Mouse (Mus musculus): ENCODE measurements at regions not wholly inside any gene's neighbourhood (a gene's known extent, or its start where the extent isn't known, plus 50 kb on each side); places are given as distances from the start of the nearest gene placed in this dataset.

- DNase-seq = no peak
These were observed 156.0 kb downstream of the Gm10260 start for GRCm38 (mm10) chr13:97604451-97604850.

GRCm38 (mm10) chr13:97601135-97601730, 159.2 kb downstream of the Gm10260 start:
- DNase-seq = no peak

GRCm38 (mm10) chr13:97600136-97600535, 160.3 kb downstream of the Gm10260 start:
- no peak for DNase-seq

- no peak for DNase-seq
These were observed 161.7 kb downstream of the Gm10260 start for GRCm38 (mm10) chr13:97598507-97599431.

- DNase-seq = no peak
These were observed 165.6 kb downstream of the Gm10260 start for GRCm38 (mm10) chr13:97594851-97595250.

GRCm38 (mm10) chr13:97589626-97590025, 170.8 kb downstream of the Gm10260 start:
- no peak for DNase-seq

- no peak for DNase-seq
These were observed 172.3 kb downstream of the Gm10260 start for GRCm38 (mm10) chr13:97588085-97588484.

GRCm38 (mm10) chr13:97587088-97587487, 173.3 kb downstream of the Gm10260 start:
- no peak for DNase-seq

- no peak for DNase-seq
These were observed 176.4 kb downstream of the Gm10260 start for GRCm38 (mm10) chr13:97584045-97584444.

GRCm38 (mm10) chr13:97581380-97581779, 179.1 kb downstream of the Gm10260 start:
- DNase-seq = no peak

GRCm38 (mm10) chr13:97580241-97580874, 180.1 kb downstream of the Gm10260 start:
- no peak for DNase-seq

- DNase-seq = no peak
These were observed 181.8 kb downstream of the Gm10260 start for GRCm38 (mm10) chr13:97578595-97578994.

GRCm38 (mm10) chr13:97577081-97577785, 183.2 kb downstream of the Gm10260 start:
- no peak for DNase-seq

GRCm38 (mm10) chr13:97573601-97574000, 186.8 kb downstream of the Gm10260 start:
- DNase-seq = no peak

GRCm38 (mm10) chr13:97572352-97572751, 188.1 kb downstream of the Gm10260 start:
- no peak for DNase-seq

- DNase-seq = no peak
These were observed 190.4 kb downstream of the Gm10260 start for GRCm38 (mm10) chr13:97570009-97570408.

GRCm38 (mm10) chr13:97567632-97568031, 192.8 kb downstream of the Gm10260 start:
- no peak for DNase-seq

GRCm38 (mm10) chr13:97566071-97566470, 194.4 kb downstream of the Gm10260 start:
- DNase-seq = no peak

- no peak for DNase-seq
These were observed 198.2 kb downstream of the Gm10260 start for GRCm38 (mm10) chr13:97562241-97562640.

- DNase-seq = no peak
These were observed 199.6 kb downstream of the Gm10260 start for GRCm38 (mm10) chr13:97560789-97561188.

GRCm38 (mm10) chr13:97559611-97560385, 200.6 kb downstream of the Gm10260 start:
- peak; percentile 55 for DNase-seq

- DNase-seq = no peak
These were observed 201.5 kb downstream of the Gm10260 start for GRCm38 (mm10) chr13:97558884-97559283.

Measured in cerebellum, adult 11 months (tissue).